Mouse (Mus musculus) mouse trophoblast stem cell (cell line): Measurements from ENCODE around the gene AW549877.

Source experiments
- in situ Hi-C, 2 experiments: fragments of 300-500 bp; cut with MseI, MboI; formaldehyde crosslinking; loops; 2 replicates in 1 of 2; 3 replicates in 1 of 2; pipeline ENCODE4 v1.15.1; 2025

The AW549877 gene

DNA sequence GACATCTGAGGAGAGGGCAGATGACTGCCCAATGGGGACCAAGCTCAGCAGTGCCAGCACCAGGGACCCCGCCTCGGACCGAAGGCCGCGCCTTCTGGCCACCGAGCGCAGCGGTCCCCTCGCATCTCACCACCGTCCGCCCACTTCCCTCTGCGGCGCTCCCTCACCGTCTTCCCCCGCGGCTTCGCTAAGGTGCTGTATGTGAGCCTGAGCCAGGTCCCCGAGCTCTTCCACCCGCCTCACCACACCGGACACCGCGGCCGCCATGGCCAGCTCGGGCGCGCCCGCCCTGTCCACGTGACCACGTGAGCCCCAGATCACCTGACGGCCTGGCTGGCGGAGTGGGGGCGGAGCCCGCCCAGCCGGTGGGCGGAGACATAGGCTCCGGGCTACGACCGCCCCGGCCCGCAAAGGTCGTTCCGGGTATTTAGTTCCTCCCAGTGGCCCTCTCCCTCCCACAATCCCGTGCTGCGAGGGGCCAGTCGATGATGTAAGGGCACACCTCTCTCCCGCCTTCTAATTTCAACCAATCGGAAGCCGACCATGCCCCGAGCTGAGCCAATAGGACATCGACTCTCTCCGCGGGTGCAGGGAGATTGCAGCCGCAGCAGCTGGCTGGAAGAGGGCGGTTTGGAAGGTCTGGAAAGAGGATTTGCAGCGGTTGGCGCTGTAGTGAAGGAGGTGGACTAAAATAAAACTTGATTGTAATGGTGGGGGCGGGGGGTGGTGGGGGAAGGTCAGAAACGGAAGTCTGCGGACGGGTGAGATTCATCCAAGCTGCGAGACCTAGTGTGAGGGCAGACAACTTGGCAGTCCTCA lies at the start of gene AW549877:
Gene AW549877 (minus strand): TSS at position 297 of the 819 bp plus-strand sequence.
- in situ Hi-C loops = no loop called here

DNA sequence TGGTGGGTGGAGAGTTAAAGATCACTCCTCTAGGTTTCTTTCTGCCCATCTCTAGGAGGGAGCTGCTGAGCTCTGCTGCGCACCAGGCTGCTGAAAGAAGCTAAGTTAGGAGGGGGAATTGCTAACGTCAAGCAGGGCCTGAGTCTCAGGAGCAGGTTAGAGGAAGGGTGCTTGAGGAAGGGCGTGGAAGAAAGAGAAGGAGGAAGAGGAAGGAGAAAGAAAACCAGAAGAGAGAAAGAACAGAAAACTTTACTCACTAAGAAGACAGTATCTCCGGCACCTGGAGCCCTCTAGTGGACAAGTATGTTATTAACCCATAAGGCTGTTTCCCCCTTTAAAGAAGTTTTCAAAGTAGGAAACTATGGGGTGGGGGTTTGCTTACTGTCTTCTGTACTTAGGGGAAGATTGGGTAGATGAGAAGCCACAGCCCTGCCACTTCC lies 47.5 kb upstream of the AW549877 start:
- in situ Hi-C loops = no loop called here

DNA sequence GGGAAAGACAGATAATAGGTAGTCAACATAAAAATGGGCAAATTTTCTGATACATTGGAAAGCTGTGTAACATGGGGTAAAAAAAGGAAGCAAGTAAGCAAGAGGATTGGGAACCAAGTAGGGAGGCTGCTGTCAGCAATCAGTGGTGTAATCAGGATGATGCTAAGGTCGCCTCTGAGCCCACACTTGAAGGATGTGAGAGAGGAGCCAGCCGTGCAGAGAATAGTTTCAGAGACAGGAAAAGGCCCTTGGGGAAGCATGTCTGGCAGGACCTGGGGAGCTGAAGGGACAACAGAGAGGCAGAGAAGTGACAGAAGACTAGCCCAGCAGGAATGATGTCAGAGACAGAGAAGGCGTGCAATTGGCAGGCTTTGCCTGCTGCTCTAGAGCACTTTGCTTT lies 46.9 kb upstream of the AW549877 start:
- in situ Hi-C loops = no loop called here

DNA sequence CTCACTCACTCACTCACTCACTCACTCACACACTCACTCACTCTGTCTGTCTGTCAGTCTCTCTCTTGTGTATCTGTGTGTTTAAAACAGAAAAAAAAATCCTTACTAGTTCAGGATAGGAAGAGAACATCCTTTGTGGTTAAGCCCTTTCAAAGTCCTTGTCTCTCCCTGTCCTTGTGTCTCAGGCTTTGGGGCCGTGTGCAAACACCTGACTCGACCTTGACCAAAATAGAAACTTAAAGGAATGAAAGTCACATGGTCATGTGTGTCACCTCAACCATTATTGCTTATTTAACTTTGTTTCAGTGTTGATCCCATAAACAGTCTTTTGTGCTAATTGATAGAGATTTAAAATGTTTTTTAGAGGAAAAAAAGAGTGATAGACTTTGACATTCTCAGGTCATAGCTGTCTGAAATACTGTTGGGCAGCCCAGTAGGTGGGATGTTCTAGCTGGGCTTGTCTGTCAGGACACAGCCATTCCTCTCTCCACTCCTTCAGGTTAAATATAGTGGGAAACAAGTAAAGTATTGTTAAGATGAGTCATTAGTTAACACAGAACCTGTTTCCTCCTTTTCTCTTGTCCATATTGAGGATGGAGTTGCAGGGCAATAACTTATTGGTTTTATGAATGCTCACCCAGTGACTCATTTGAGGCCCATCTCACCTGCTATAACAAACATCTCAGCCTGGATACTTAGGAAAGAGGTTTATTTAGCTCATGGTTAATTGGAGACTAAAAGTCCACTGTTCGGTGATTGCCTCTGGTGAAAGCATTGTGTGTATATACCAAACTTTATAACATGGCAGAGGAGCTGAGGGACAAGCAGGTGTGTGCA lies 37.8 kb upstream of the AW549877 start:
- in situ Hi-C loops = no loop called here

DNA sequence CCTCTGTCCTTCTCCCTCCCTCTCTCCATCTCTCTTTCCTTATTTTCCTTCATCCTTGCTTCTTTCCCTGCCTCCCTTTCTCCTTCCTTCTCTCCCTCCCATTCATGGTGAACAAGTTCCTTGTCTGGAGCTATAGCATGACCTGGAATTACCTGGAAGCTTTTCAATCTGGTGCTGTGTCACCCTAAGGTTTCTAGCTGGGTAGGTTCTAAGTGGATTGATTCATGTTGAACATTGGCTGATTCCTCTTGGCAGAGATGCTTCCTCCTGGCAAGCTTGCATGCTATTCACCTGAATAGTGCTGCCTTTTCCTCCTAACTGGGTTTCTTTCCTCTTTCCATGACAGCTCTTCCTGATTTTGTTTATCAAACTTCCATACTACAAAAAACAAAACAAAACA lies 33.4 kb upstream of the AW549877 start:
- in situ Hi-C loops = no loop called here

DNA sequence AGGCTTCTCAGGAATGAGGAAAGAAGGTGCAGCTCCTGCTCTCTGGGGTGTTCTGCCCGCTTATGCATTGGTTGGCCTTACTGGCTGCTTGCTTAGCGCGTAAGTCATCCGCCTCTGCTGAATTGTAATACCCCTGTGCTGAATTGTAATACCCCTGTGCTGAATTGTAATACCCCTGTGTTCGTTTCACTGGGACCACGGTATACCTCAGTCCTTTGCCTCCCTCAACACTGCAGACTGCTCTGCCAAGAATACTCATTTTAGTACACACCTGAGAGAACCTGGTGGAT lies 32.8 kb upstream of the AW549877 start:
- in situ Hi-C loops = no loop called here

DNA sequence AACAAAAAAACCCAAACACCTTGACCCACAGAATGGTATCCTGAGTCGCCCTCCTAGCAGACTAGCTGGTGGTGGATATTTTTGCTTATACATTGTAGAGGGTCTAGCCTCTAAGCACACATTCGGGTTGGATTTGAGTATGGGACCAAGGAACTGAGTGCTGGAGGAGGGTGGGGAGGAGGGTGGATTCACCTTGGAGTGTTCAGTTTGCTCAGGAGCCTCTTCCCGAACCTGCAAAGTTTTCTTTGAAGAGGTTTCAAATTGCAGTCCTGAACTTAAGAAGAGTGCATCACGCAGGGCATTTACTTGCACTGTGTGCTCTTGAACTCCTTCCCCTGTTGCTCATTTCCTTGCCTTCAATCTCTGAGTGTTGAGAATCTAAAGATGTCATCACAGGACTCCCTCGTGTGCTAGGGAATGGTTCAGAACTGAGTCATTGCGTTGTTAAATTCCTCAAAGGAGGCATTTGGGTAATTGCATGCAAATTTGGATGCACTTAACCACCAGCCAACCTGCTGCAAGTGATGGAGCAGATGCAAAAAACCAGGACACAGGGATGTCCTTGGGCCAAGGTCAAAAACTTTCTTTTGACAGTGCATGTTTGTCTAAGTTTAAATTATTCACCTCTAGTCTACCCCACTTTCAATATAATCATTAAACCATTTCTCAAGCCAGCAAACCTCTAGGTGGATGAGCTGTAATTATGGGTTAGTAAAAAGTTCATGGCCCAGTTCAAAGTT lies 32.3 kb upstream of the AW549877 start:
- in situ Hi-C loops = no loop called here

DNA sequence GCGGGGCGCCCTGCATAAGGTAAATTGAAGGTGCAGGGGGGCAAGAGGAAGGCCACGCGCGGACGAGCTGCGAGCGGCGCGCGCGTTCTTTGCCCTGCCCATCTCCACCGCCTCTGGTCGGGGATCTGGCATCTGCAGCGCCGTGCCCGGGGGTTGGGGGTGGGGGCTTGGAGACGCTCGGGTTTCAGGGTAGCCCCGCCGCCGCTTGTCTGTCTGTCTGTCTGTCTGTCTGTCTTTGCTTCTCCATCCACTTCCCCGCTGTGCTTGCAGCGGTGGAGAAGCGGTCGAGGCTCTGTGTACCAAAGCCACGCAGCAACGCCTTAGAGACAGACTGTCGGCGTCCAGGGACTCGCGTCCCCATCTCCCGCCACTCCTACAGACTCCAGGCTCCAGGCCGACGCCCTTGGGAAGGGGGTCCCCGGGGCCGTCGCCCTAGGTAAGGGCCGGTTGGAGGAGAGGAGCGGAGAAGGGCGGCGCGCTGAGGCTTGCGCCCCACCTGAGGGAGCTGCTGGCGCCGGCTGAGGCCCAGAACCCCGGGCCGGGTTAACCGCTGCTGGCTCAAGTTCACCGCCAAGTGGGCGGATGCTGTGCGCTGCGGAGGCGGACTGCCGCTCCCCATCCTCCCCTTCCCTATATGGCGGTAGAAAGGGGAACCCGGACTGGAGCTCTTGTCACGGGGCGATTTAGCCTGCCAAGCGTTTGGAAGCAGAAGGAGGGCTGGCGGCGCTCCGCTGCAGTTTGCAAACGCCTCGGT lies 31.5 kb upstream of the AW549877 start:
- in situ Hi-C loops = no loop called here

DNA sequence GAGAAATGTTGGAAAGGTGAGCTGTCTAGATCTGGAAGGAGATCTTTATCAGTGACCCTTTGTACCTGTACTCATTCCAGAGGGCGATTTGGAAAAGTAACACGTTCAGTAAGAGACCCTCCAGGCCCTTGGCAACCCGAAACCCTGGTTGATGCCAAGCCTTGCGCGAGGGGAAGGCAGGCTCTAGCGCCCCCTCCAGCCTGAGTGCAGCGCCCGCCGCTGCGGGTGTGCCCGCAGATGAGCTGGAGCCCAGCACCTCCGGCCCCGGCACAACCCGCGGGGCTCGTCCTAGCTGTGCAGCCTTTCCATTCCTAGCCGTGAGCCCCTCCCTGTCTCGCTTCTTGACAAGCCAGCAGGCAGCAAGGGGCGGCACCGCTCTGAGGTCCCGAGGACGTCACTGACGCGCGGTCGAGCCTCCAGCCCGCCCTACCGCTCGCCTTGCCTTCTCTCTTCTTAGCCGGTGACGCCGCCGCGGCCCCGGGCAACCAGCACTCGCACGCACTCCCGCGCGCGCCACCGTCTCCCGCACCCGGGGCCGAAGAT lies 30.8 kb upstream of the AW549877 start, which contains the start of gene Oxct1:
Gene Oxct1 (plus strand): TSS at position 153 of the 543 bp plus-strand sequence.
- in situ Hi-C loops = no loop called here

DNA sequence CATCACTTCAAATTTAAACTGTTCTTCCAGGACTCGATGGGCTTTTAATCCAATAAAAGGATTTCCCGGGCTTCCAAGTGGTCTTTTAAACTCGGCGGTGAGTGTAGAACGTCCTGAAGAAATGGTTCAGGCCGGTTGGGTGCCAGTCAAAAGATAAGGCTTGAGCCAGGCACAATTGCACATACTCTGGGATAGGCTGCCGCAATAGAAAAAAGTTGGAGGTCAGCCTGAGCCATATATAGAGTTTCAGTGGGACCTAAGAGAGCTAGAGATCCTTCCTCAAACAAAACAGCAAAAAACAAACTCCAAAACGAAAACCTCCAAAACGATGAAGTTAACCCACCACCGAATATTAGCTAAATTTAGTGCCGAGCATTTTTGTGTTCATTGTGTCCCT lies 30.0 kb upstream of the AW549877 start:
- in situ Hi-C loops = no loop called here

DNA sequence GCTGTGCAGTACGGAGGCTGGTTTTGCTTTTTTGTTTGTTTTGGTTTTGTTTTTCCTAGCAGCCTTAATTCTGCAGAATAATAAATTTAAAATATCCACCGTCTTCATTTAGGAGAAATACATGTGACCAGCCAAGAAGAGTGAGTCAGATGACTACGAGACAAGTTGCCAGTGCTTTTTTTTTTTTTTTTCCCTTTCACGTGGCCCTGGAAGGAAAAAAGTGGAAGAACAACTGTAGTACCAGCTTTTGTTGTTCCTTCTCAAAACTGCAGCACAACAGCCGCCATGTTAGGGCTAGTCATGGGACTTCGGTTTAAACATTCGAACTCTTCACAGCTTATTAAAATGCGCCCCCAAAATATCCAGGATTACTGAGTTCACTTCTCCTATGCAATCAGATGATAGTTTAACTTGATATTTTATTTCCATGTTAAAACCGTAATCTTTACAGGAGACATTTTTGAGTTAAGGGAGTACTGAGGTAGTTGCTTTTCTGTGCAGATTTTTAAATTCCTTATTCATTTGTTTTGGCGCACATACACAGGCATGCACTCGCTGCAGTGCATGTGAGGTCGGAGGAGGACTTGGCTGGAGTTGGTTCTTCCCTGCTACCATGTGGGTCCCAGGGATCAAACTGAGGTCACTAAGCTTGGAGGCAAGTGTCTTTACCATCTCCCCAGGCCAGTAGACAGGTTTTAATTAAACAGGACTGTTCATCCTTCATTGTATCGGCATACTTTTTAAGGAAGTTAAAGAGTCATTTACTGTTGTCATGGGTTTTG lies 29.4 kb upstream of the AW549877 start:
- in situ Hi-C loops = no loop called here

DNA sequence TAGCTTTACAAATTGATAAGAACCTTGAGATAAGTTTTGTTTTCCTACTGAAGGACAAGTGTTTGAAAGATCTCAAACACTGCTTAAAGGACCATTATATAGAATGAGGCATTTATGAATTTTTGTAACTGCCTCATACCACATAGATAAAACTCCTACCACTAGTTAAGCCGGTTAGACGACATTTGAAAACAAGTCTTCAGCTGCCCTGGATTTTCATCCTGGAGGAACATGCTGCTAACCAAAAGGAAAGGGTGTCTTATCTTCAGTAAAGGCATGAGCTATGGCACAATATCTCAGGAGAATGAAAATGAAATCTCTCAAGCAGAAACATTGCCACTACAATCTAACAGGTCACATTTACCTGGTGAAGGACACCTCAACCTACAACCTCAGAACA lies 28.2 kb upstream of the AW549877 start:
- in situ Hi-C loops = no loop called here

DNA sequence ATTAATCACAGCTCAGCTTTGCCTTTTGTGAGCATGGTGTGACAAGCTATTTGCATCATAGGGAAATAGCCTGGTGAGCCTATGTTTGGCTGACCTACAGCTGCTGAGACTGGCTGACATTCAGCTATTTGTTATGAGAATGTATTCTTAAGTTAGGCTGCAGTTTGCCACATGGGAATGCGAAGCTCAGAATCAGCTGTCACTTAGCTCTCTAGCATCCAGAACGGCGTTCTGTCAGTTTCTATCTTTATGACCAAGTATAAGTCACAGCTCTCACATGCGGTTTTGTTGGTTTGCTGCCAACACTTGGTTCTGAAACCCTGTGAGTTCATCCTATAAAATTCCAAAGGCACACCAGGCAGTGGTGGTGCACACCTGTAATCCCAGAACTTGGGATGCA lies 25.2 kb upstream of the AW549877 start:
- in situ Hi-C loops = no loop called here

DNA sequence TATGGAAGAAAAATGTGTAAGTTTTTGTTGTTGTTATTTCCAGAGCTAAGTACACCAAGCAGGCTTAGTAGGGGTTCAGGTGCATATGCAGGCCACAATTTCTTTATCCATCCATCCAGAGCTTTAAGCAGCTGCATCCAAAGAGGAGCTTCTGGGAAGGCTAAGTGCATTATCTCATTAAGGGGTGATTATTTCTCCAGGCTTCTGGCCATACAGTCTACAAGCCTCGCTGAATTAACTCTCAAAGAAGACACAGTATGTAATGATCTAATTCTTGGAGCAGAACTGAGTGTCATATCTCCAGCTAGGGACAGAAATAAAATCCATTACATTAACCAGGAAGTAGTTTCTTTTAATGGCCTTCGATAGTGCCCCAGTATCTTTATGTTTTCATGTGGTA lies 18.3 kb upstream of the AW549877 start:
- in situ Hi-C loops = no loop called here

DNA sequence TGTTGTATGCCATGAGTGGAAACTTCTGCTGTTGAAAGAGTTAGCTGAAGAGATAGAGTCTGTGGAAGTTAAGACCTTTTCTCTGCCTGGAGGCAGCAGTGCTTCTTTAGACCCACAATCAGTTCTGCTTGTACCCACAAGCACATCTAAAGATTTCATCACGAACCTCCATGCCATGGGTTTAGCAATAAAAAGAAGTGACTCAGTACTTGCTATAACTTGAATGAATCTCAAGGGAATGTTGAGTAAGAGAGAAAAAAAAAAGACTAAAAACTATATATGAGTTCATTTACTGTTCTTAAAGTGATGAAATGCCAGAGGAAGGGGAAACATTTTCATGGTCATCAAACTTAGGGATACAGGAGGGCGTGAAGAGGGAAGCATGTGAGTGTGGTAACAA lies 5.0 kb upstream of the AW549877 start:
- in situ Hi-C loops = no loop called here

DNA sequence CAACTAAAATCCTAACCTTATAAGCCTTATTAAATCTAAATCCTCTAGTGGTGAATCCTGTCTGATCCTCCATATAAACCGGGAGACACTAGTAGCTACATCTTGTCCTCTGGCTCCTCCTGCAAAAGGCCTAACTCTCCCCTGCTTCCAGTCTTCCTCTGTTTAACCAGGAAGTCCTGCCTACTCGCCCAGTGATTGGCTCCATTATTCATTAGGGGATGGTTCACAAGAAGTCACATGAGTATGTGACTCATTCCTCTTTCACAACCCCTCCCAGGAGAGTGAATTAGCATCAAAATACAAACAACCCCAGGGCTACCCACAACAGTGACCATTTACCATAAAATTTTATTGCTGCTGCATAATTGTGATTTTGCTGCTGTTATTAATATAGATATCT lies 3.6 kb upstream of the AW549877 start:
- in situ Hi-C loops = no loop called here

DNA sequence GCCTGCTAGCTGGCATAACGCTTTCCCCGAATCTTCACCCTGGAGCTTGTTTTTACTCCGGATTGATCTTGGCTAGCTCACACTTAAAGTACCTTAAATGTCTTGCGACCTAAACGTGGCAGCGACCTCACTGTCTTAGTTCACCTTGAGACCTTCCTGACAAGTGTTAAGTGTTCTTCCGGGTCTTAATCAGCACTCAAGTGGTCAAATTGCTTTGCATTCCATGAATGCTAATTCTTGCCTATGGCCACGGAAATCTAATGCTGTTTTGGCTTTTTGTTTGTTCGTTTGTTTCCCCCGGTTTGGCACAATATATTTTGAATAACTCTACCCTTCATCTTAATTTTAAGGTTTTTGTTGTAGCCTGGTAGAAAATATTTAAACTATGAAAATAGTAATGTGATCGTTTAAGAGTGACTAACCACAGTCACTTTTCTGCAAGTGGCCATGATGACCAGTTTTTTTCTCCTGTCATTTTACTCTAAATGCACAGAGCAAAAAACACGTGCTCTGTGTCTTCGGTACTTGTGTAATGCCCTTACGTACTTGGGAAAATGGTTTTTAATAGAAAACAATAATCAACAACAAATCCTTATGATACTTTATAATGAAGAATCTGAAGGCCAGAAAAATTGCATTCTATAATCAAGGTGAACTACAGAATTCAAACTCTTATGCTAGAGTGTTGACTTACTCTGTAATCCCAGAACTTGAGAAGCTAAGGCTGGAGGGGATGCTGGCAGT lies 895 bp upstream of the AW549877 start:
- in situ Hi-C loops = no loop called here

DNA sequence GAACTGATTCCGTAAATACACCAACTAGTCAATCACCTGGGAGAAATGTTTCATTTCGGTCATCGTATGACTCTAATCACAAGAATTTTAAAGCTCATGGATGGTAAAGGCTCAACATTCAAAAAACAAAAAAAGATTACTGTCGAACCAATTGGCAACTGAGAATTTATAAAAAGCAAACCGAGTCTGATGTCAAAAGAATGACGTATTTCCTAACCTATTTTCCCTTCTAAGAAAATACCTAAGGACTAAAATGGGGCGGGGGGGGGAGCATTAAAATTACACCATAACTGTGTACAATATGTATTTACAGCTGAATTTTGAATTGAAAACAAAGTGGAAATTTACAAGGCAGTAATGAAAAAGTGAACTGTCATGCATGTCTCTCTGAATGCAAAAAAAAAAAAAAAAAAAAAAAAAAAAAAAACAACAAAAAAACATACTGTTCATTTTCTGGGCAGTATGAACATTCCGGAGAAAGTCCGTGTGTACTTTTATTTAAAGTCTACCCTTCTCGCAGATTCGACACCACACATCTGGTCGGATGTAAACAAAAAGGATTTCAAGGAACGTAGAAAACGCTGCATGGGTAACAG lies 594 bp downstream of the AW549877 start:
- in situ Hi-C loops = no loop called here

DNA sequence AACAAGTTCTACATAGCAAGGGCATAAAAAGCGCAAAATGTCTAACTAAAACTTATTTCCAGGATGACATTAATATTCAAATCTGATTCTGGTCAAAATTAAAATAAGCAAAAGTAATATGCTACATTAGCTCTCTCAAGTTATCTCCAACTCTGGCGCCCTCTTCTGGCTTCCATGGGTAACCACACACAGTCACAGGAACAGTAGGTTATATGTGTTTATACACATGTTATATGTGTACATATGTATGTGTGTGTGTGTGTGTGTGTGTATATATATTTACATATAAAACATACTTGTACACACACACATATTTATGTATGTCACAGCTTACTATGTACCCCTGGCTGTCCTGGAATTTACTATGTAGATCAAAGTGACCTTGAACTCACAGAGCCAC lies 7.6 kb downstream of the AW549877 start:
- in situ Hi-C loops = no loop called here
